Mouse (Mus musculus) C2C12 (cell line): ENCODE measurements around the gene Ak8. TPM values are rescaled to one million over a fixed set of nuclear protein-coding genes. Genes with fewer than 3 reads are reported as not detected.

ENCODE experiments used
- H3K27me3 ChIP-seq: one replicate; pipeline ENCODE4 v1.6.1; 2011; ENCODE audit not compliant: control insufficient read depth, insufficient read depth, insufficient read length
- H3K36me3 ChIP-seq: one replicate; pipeline ENCODE4 v1.6.1; 2011; ENCODE audit not compliant: control insufficient read depth, insufficient read depth
- H3K4me3 ChIP-seq: one replicate; pipeline ENCODE4 v1.5.1; 2011; ENCODE audit warnings: mild to moderate bottlenecking, control low read depth; ENCODE audit not compliant: poor library complexity, insufficient read depth, severe bottlenecking
- H3K79me2 ChIP-seq: one replicate; pipeline ENCODE4 v1.6.1; 2011; ENCODE audit not compliant: control insufficient read depth, insufficient read depth
- H3K79me3 ChIP-seq: one replicate; pipeline ENCODE4 v1.6.1; 2011; ENCODE audit warnings: low read depth, control low read depth
- H3ac ChIP-seq: one replicate; pipeline ENCODE3; 2011; ENCODE audit warnings: low read depth; ENCODE audit not compliant: control insufficient read depth, insufficient read length
- CEBPB ChIP-seq: IDR thresholded peaks from one replicate; pipeline ENCODE4 v1.6.1; 2011; ENCODE audit warnings: low read depth, mild to moderate bottlenecking, control low read depth, moderate library complexity
- CTCF ChIP-seq: IDR thresholded peaks from one replicate; pipeline ENCODE4 v1.5.1; 2011; ENCODE audit not compliant: control insufficient read depth, insufficient read depth, insufficient read length
- FOSL1 ChIP-seq: IDR thresholded peaks from one replicate; pipeline ENCODE4 v1.8.0; 2011; ENCODE audit warnings: mild to moderate bottlenecking, low read length; ENCODE audit not compliant: poor library complexity, insufficient read depth, severe bottlenecking
- MAX ChIP-seq: IDR thresholded peaks from one replicate; pipeline ENCODE4 v1.6.1; 2011; ENCODE audit warnings: mild to moderate bottlenecking, control low read depth
- MYOD1 ChIP-seq: IDR thresholded peaks from one replicate; pipeline ENCODE4 v1.6.1; 2011; ENCODE audit warnings: low read depth; ENCODE audit not compliant: control insufficient read depth, insufficient read length
- MYOG ChIP-seq: IDR thresholded peaks from one replicate; pipeline ENCODE4 v1.6.1; 2011; ENCODE audit not compliant: control insufficient read depth, insufficient read length; ENCODE audit errors: extremely low read depth
- USF1 ChIP-seq: IDR thresholded peaks from one replicate; pipeline ENCODE4 v1.6.1; 2011; ENCODE audit warnings: low read depth, mild to moderate bottlenecking, control low read depth, moderate library complexity
- polyA plus RNA-seq: library from polyadenylated mRNA; unstranded; fragments of >200 nt; fragmentation: generic; extraction: Trizol; gene quantifications from one replicate; pipeline ENCODE4 v1.2.1, GENCODE M21; 2012; ENCODE audit warnings: missing spikeins

Gene Ak8
- polyA plus RNA-seq, 1 experiment, result 0.04 TPM

DNA sequence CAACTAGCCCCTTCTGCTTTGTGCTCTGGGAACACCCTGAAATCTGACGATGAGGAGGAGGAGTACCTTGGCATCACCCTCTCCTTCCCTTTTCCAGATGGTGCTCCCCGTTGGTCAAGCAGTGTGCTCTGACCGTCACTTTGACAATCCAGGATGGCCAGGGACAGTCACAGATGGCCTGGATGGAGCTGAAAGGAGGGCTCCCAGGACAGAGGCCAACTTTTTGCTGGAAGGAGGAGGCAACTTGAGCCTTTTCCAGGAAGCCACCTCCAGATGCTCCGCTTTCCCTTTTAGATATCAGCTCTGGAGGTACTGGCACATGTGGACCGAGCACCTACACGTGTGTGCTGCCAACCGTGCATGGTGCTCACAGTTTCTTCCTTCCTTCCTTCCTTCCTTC is 103.4 kb downstream of the Ak8 start:
- H3K27me3 ChIP-seq, result peaks cover 47% of the 10 kb centered on the region
- no peaks in the 10 kb centered on the region for H3K79me3 ChIP-seq
- H3K4me3 ChIP-seq, result no peak overlapping the region
- TF ChIP-seq MYOG, result no peak
- TF ChIP-seq FOSL1, result no peak
- no peak for TF ChIP-seq CEBPB
- TF ChIP-seq USF1, result no peak
- TF ChIP-seq MAX, result no peak
- no peak for TF ChIP-seq MYOD1
- TF ChIP-seq CTCF, result no peak
- no peaks in the 10 kb centered on the region for H3K36me3 ChIP-seq
- H3K79me2 ChIP-seq, result no peaks in the 10 kb centered on the region
- H3ac ChIP-seq, result no peak overlapping the region

DNA sequence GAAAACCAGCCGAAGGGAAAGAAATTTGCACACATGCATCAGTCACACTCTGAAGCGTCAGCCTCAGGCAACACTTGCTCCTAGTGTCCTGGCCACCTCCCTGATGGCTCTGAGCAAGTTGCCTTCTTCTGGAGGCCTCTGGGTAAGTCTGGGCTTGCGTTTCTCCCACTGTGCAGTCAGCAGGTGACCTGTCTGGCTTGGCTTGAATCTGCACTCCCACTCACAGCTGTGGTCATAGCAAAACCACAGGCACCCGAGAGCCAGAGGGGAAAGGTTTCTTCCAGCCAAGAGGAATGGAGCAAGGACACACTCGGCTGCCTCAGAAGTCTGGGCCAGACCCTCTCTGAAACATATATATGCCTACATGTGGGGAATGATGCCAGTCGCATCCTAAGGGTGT is 108.9 kb downstream of the Ak8 start:
- Histone ChIP-seq H3K79me3 (no peaks in the 10 kb centered on the region), H3ac (no peak overlapping the region), H3K79me2 (no peaks in the 10 kb centered on the region), H3K4me3 (no peak overlapping the region), H3K36me3 (no peaks in the 10 kb centered on the region), H3K27me3 (peaks cover 31% of the 10 kb centered on the region)
- no peak for TF ChIP-seq MYOD1
- TF ChIP-seq MYOG, result no peak
- no peak for TF ChIP-seq FOSL1
- TF ChIP-seq CTCF, result no peak
- TF ChIP-seq MAX, result no peak
- TF ChIP-seq CEBPB, result no peak
- no peak for TF ChIP-seq USF1

DNA sequence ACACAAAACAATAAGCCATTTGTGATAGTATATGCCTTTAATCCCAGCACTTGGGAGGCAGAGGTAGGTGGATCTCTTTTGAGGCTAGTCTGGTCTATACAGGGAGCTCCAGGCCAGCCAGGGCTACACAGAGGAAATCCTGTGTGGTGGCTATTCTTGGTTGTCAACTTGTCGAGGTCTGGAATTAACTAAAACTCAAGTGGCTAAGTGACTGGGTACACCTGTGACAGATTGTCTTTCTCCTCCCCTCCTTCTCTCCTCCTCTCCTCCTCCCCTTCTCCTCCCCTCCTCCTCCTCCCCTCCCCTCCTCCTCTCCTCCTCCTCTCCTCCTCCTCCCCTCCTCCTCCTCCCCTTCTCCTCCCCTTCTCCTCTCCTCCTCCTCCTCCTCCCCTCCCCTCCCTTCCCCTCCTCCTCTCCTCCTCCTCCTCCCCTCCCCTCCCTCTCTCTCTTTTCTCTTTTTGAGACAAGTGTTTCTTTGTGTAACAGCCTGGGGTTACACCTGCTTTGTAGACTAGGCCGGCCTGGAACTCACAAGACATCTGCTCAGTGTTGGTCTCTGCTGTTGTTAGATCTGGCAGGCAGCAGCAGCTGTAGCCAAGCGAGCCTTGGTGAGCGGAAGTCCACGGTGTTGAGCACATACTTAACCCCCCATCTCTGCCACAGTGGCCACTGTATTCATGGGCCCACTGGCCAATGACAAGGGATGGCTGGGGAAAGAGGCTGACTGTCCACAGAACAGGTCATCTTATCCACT is 110.5 kb downstream of the Ak8 start:
- no peaks in the 10 kb centered on the region for H3K79me2 ChIP-seq

DNA sequence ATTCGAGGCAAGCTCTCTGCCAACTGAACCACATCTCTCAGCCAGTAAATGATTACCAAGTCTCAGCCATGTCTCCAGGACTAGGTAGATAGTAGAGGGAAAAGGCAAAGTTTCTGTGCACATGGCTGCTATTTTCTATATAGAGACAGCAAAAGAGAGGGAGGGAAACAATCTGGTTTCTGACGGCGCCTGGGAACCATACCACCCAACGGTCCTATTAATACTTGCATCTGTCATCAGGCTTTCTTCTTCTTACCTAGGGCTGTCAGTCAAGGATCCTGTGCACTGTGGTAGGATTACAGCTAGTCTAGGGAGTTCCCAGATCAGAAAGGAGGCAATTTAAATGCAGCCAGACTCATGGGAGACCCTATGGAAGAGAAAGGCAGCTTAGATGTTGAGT is 118.9 kb downstream of the Ak8 start:
- peaks cover 15% of the 10 kb centered on the region for H3K36me3 ChIP-seq
- no peaks in the 10 kb centered on the region for H3K79me3 ChIP-seq
- no peaks in the 10 kb centered on the region for H3K27me3 ChIP-seq
- no peaks in the 10 kb centered on the region for H3K79me2 ChIP-seq
- no peak overlapping the region for H3K4me3 ChIP-seq
- H3ac ChIP-seq, result no peak overlapping the region
- TF ChIP-seq MAX, result no peak
- no peak for TF ChIP-seq FOSL1
- TF ChIP-seq CEBPB, result no peak
- TF ChIP-seq MYOD1, result no peak
- TF ChIP-seq CTCF, result no peak
- no peak for TF ChIP-seq MYOG
- no peak for TF ChIP-seq USF1

More for the DNA sequence above, 110.5 kb downstream of the Ak8 start:
- Histone ChIP-seq H3K36me3 (no peaks in the 10 kb centered on the region), H3ac (no peak overlapping the region), H3K27me3 (peaks cover 18% of the 10 kb centered on the region), H3K4me3 (no peak overlapping the region), H3K79me3 (no peaks in the 10 kb centered on the region)
- TF ChIP-seq FOSL1, result no peak
- TF ChIP-seq MAX, result no peak
- TF ChIP-seq MYOD1, result no peak
- TF ChIP-seq CTCF, result no peak
- no peak for TF ChIP-seq CEBPB
- TF ChIP-seq MYOG, result no peak
- TF ChIP-seq USF1, result no peak

DNA sequence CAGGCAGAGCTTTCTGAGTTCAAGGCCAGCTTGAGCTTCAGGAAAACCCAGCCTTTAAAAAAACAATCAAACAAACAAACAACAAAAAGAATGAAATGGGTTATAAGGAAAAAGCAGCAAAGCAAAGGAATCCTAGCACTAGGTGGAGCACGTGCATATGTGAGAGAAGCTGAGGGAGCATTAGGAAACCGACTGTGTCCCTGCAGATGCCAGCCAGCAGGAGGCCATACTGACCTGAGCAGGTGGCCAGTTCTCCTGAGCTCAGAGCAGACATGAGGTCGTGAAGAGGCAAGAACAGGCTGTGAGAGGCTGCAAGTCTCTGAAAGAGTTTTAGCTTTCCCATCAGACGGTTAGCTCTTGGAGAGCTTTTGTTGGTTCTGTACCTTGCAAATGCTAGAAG is 129.3 kb downstream of the Ak8 start:
- Histone ChIP-seq H3K79me3 (peaks cover 52% of the 10 kb centered on the region), H3K4me3 (no peak overlapping the region), H3K27me3 (no peaks in the 10 kb centered on the region), H3K36me3 (peaks cover 95% of the 10 kb centered on the region), H3ac (no peak overlapping the region), H3K79me2 (peaks cover 59% of the 10 kb centered on the region)
- TF ChIP-seq MAX, result no peak
- no peak for TF ChIP-seq CTCF
- no peak for TF ChIP-seq MYOD1
- no peak for TF ChIP-seq MYOG
- no peak for TF ChIP-seq FOSL1
- no peak for TF ChIP-seq USF1
- no peak for TF ChIP-seq CEBPB
